Mouse (Mus musculus): ENCODE measurements at regions not wholly inside any gene's neighbourhood (a gene's known extent, or its start where the extent isn't known, plus 50 kb on each side); places are given as distances from the start of the nearest gene placed in this dataset.

GRCm38 (mm10) chr16:5759021-5759420 lies 126.1 kb upstream of the Rbfox1 start:
- ATAC-seq: no peak
- Histone ChIP-seq H3K9ac (no peak overlapping the region), H3K4me2 (replicated peaks) (no peak overlapping the region), H3K27me3 (replicated peaks) (no peaks in the 10 kb centered on the region), H3K4me1 (replicated peaks) (no peaks in the 10 kb centered on the region), H3K4me3 (replicated peaks) (no peak overlapping the region), H3K9me3 (no peaks in the 10 kb centered on the region), H3K36me3 (no peaks in the 10 kb centered on the region), H3K27ac (no peak overlapping the region)
- 85% methylated on average over 2 of the region's 2 CpGs for WGBS

GRCm38 (mm10) chr16:5742716-5743507 lies 142.2 kb upstream of the Rbfox1 start:
- Histone ChIP-seq H3K9me3 (no peaks in the 10 kb centered on the region), H3K4me1 (replicated peaks) (no peaks in the 10 kb centered on the region), H3K27ac (no peak overlapping the region), H3K9ac (no peak overlapping the region), H3K36me3 (no peaks in the 10 kb centered on the region), H3K27me3 (replicated peaks) (no peaks in the 10 kb centered on the region), H3K4me2 (replicated peaks) (no peak overlapping the region), H3K4me3 (replicated peaks) (no peak overlapping the region)
- 57% methylated on average over 4 of the region's 4 CpGs for WGBS
- ATAC-seq: no peak

- Histone ChIP-seq H3K27ac (no peak overlapping the region), H3K27me3 (replicated peaks) (no peaks in the 10 kb centered on the region), H3K4me1 (replicated peaks) (no peaks in the 10 kb centered on the region), H3K4me3 (replicated peaks) (no peak overlapping the region), H3K4me2 (replicated peaks) (no peak overlapping the region), H3K9ac (no peak overlapping the region), H3K36me3 (no peaks in the 10 kb centered on the region), H3K9me3 (no peaks in the 10 kb centered on the region)
- 79% methylated on average over 7 of the region's 7 CpGs for WGBS
- no peak for ATAC-seq
These were observed 144.4 kb upstream of the Rbfox1 start for GRCm38 (mm10) chr16:5740776-5741175.

DNA sequence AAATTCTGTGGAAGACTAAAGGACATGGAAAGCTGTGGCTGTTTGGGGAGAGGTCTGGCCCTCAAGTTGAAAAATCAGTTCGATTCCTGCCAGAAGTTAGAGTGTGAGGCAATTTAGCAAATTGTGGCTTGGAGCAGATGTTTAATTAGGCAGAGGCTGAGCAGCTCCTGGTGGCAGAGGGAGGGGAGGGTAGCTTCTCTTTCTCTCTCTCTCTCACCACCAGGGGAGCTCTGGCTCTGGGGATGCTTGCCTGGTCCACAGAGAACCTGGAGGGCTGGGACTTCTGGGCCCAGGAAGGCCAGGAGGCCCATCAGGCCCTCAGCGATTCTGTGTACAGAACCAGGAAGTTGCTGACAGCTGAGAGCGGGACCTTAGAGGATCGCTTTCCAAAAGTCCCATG lies 151.5 kb upstream of the Rbfox1 start:
- H3K36me3 ChIP-seq: no peaks in the 10 kb centered on the region
- WGBS: 66% methylated on average over 4 of the region's 4 CpGs
- H3K9ac ChIP-seq: no peak overlapping the region
- no peaks in the 10 kb centered on the region for H3K27me3 ChIP-seq (replicated peaks)
- no peak overlapping the region for H3K4me2 ChIP-seq (replicated peaks)
- no peak overlapping the region for H3K27ac ChIP-seq
- no peaks in the 10 kb centered on the region for H3K9me3 ChIP-seq
- H3K4me3 ChIP-seq (replicated peaks): no peak overlapping the region
- H3K4me1 ChIP-seq (replicated peaks): no peaks in the 10 kb centered on the region
- no peak for ATAC-seq

GRCm38 (mm10) chr16:5722506-5722905 lies 162.6 kb upstream of the Rbfox1 start:
- Histone ChIP-seq H3K27ac (no peak overlapping the region), H3K36me3 (no peaks in the 10 kb centered on the region), H3K9ac (no peak overlapping the region), H3K27me3 (replicated peaks) (no peaks in the 10 kb centered on the region), H3K4me2 (replicated peaks) (no peak overlapping the region), H3K4me1 (replicated peaks) (no peaks in the 10 kb centered on the region), H3K4me3 (replicated peaks) (no peak overlapping the region), H3K9me3 (no peaks in the 10 kb centered on the region)
- no peak for ATAC-seq

DNA sequence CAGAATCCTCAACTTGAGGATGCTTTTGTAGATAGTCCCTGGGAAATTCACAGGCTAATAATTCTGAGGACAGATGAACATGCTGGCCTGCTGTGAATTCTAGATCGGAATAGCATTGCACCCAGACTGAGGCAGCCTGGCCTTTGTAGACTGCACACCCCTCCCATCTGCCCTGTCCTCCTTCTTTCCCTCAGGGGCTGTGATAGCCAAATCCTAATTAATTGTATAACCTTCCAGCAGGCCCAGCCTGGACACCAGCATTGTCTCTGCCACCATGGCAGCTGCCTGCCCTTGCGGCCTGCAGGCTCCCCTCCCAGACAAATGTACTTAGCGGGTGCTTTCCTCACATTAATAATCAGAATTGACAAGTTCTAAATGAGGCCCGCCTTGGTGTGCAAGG lies 171.7 kb upstream of the Rbfox1 start:
- Histone ChIP-seq H3K9ac (no peak overlapping the region), H3K4me2 (replicated peaks) (no peak overlapping the region), H3K36me3 (no peaks in the 10 kb centered on the region), H3K9me3 (no peaks in the 10 kb centered on the region), H3K27me3 (replicated peaks) (no peaks in the 10 kb centered on the region), H3K27ac (no peak overlapping the region), H3K4me3 (replicated peaks) (no peak overlapping the region), H3K4me1 (replicated peaks) (no peaks in the 10 kb centered on the region)
- no peak for ATAC-seq
- WGBS: 85% methylated on average over 4 of the region's 4 CpGs

GRCm38 (mm10) chr16:5709831-5710230 lies 175.3 kb upstream of the Rbfox1 start:
- Histone ChIP-seq H3K4me2 (replicated peaks) (no peak overlapping the region), H3K4me3 (replicated peaks) (no peak overlapping the region), H3K36me3 (no peaks in the 10 kb centered on the region), H3K9ac (no peak overlapping the region), H3K27ac (no peak overlapping the region), H3K4me1 (replicated peaks) (no peaks in the 10 kb centered on the region), H3K27me3 (replicated peaks) (no peaks in the 10 kb centered on the region), H3K9me3 (no peaks in the 10 kb centered on the region)
- WGBS: 78% methylated on average over 5 of the region's 5 CpGs
- ATAC-seq: no peak

- Histone ChIP-seq H3K36me3 (no peaks in the 10 kb centered on the region), H3K27ac (no peak overlapping the region), H3K4me3 (replicated peaks) (no peak overlapping the region), H3K9me3 (no peaks in the 10 kb centered on the region), H3K4me1 (replicated peaks) (no peaks in the 10 kb centered on the region), H3K27me3 (replicated peaks) (no peaks in the 10 kb centered on the region), H3K4me2 (replicated peaks) (no peak overlapping the region), H3K9ac (no peak overlapping the region)
- 49% methylated on average over 9 of the region's 9 CpGs for WGBS
- no peak for ATAC-seq
These were observed 184.4 kb upstream of the Rbfox1 start for GRCm38 (mm10) chr16:5700731-5701255.

DNA sequence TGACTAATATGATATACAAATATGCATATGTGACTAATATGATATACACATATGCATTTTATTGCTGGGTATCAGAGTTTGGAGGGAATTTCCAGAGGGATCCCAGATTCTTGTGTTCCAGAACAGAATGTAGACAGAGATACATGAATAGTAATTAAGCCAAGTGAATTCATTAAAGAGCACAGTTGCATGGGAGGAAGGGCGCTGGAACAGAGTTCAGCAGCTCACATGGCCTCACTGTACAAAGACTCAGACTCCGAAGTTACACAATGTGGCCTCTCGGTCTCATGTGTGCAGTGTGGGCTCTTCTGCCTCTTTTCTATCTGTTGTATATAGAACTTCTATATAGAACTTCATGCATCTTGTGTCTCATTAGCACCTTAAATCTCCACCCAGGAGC lies 196.8 kb upstream of the Rbfox1 start:
- Histone ChIP-seq H3K27me3 (replicated peaks) (no peaks in the 10 kb centered on the region), H3K4me3 (replicated peaks) (no peak overlapping the region), H3K27ac (no peak overlapping the region), H3K36me3 (no peaks in the 10 kb centered on the region), H3K4me2 (replicated peaks) (no peak overlapping the region), H3K9me3 (no peaks in the 10 kb centered on the region), H3K4me1 (replicated peaks) (no peaks in the 10 kb centered on the region), H3K9ac (no peak overlapping the region)
- 87% methylated on average over 3 of the region's 3 CpGs for WGBS
- ATAC-seq: no peak

DNA sequence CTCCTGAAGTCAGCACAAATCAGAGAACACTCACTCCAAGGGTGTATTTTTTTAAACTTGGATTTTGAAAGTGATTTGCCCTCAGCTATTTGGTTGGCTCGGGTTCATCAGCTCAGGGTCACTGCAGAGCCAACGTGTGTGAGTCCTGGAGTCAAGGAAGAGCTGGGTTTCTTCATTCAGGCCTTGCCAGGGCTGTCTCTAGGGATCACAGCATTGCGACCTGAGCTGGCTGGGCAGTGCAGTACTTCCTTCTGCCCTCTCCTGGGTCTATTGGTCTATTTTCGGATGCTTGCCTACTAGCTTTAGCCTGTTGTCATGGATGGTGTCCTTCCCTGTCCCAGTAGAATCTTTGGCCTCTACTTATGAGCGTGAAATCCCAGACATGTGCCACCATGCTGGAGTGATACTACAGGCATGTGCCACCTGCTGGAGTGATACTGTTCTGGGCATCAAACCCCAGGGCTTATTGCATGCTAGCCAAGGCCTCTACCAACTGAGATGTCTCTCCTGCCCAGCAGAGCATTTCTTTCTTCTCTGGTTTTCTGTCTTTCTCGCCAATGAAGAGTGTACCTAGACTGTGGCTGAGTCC lies 211.7 kb upstream of the Rbfox1 start:
- no peak overlapping the region for H3K4me2 ChIP-seq (replicated peaks)
- 73% methylated on average over 6 of the region's 6 CpGs for WGBS
- no peak overlapping the region for H3K9ac ChIP-seq
- no peaks in the 10 kb centered on the region for H3K36me3 ChIP-seq
- no peak overlapping the region for H3K4me3 ChIP-seq (replicated peaks)
- no peaks in the 10 kb centered on the region for H3K4me1 ChIP-seq (replicated peaks)
- no peak for ATAC-seq
- no peaks in the 10 kb centered on the region for H3K27me3 ChIP-seq (replicated peaks)
- H3K27ac ChIP-seq: no peak overlapping the region
- H3K9me3 ChIP-seq: no peaks in the 10 kb centered on the region

DNA sequence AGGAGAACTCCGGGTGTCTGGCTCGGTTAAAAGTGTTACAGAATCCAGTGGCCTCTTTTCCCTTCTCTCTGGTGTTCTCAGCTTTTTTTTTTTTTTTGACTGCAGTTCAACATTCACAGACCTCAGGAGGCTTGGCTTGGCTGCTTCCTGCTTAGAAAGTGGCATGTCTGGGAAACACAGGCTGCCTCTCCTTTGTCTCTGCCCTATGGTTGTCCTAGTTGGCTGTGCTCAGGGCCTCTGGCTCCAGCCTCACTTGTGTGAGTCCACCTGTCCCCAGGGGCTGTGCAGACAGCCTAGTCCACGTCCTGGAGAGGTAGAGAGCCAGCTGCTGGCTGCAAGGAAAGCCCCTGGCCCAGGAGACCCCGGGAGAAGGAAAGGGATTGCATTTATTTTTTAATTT lies 212.3 kb upstream of the Rbfox1 start:
- Histone ChIP-seq H3K4me2 (replicated peaks) (no peak overlapping the region), H3K27me3 (replicated peaks) (no peaks in the 10 kb centered on the region), H3K9me3 (no peaks in the 10 kb centered on the region), H3K4me3 (replicated peaks) (no peak overlapping the region), H3K4me1 (replicated peaks) (no peaks in the 10 kb centered on the region), H3K36me3 (no peaks in the 10 kb centered on the region), H3K9ac (no peak overlapping the region), H3K27ac (no peak overlapping the region)
- WGBS: 54% methylated on average over 4 of the region's 4 CpGs
- ATAC-seq: no peak

DNA sequence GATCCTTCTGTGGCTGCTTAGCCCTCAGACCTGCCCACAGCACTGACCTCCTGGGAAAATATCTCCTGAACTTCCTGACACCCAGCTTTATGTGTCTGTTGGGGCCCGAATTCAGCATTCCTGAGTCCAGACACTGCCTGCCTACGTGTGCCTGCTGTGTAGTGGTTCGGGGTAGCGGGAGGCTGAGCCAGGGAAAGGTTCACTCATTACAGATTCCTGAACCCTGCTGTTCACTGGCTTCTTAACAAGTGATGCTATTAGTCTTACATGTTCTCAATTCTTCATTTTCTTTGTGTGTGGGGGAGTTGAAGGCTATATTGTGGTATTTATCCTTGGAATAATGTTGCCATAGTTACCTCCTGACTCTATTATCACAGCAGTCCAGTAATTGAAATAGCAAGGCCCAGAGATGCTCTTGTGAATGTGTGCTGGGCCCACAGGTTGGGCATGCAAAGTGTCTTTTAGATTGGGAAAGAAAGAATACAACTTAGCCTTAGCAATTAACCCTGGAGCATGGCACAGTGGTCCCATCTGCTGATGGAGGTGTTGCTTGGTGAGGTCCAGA lies 216.7 kb upstream of the Rbfox1 start:
- H3K4me2 ChIP-seq (replicated peaks): no peak overlapping the region
- WGBS: 76% methylated on average over 4 of the region's 4 CpGs
- H3K9me3 ChIP-seq: no peaks in the 10 kb centered on the region
- no peaks in the 10 kb centered on the region for H3K4me1 ChIP-seq (replicated peaks)
- no peak overlapping the region for H3K9ac ChIP-seq
- H3K27ac ChIP-seq: no peak overlapping the region
- no peak overlapping the region for H3K4me3 ChIP-seq (replicated peaks)
- H3K27me3 ChIP-seq (replicated peaks): no peaks in the 10 kb centered on the region
- no peak for ATAC-seq
- no peaks in the 10 kb centered on the region for H3K36me3 ChIP-seq

DNA sequence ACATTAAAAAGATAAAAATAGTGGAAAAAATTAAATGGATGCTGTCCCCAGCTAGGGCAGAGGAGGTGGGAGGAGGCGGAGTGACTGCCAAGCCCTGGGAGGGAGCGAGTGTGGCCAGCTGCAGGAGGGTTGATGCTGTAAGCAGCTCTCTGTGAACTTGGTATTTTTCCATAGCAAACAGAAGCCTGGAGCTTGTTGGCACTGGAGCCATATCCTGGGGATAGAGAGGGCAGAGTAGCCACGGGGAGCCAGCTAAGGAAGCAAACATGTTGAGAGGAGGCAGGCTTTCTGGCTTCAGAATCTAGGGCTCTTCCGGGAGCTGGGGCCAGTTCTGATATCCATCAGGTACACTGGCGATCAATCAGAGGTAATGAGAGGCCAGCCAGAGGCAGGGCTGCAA lies 223.2 kb upstream of the Rbfox1 start:
- H3K9ac ChIP-seq: no peak overlapping the region
- no peak overlapping the region for H3K4me3 ChIP-seq (replicated peaks)
- no peaks in the 10 kb centered on the region for H3K27me3 ChIP-seq (replicated peaks)
- no peak overlapping the region for H3K27ac ChIP-seq
- H3K4me1 ChIP-seq (replicated peaks): no peaks in the 10 kb centered on the region
- no peaks in the 10 kb centered on the region for H3K9me3 ChIP-seq
- ATAC-seq: no peak
- WGBS: 54% methylated on average over 5 of the region's 5 CpGs
- no peak overlapping the region for H3K4me2 ChIP-seq (replicated peaks)
- H3K36me3 ChIP-seq: no peaks in the 10 kb centered on the region

Data from intestine, embryonic 15.5 days (tissue).